In the genomic region with DNA sequence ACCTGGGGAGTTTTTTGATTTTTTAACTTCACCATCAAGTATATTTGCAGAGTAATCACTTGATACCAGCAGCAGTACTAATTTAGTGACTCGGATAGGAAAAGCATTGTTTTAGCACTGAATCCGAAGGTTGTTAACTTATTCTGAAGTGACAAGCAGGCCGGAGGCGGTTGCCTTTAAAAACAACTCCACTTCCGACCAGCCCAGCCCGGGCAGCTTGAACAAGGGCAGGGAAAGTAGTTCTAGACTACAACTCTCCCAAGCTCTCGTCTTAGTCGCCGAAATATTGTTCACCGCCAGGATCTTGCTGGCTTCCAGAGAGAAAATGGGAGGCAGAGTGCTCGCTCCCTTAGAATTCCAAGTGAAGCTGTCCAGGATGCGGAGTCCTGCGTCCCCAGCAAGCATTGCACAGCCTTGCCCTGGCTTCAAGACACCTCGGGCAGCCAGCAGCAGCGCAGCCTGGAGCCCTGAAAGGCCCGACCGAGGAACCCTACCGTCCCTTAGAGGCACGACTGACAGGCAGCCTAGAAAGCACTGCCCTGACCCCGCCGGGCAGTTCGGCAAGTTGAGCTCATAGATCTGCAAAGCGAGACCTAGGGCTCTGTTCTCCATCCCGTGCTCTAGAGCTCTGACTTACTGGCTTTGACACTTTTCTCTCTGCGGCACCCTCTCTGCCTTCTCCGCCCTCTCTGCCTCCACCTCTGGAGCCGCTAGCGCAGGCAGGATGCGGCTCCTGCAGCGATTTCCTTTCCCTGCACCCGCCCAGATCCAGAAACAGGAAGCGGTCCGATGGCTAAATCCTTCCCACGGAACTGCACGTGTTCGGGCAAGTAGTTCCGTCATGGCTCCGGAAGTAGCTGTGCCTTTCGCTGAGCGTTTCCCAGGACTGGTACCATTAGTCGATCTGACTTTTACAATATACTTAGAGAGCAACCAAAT, we compare ENCODE assay signal across 7 mouse cellular contexts. TPM values are rescaled to one million over a fixed set of nuclear protein-coding genes. Genes with fewer than 3 reads are reported as not detected.
DNase-seq lines count a peak whose midpoint lies in the region; ATAC-seq lines count a peak whose summit lies in the region.

A gene (minus strand): TSS at position 786 of the 939 bp plus-strand sequence.

- H3K27me3 ChIP-seq in embryonic facial prominence, embryonic 11.5 days (ENCODE audit: control insufficient read depth, insufficient read depth, low read length), result no peaks in the 10 kb centered on the region
- no peaks in the 10 kb centered on the region for H3K27me3 ChIP-seq in limb, embryonic 10.5 days (ENCODE audit: low read depth, poor library complexity, severe bottlenecking)
- H3K27me3 ChIP-seq in midbrain, embryonic 13.5 days, result 0 out of 2 replicates have a peak, but pooled peaks cover 8% of the 10 kb centered on the region

- H3K36me3 ChIP-seq in embryonic facial prominence, embryonic 11.5 days (replicated peaks; ENCODE audit: control insufficient read depth, insufficient read depth, low read depth, low read length), result no peaks in the 10 kb centered on the region
- peaks cover 20% of the 10 kb centered on the region for H3K36me3 ChIP-seq in limb, embryonic 10.5 days
- peaks cover 3% of the 10 kb centered on the region; the same call in 1 of the 2 replicates for H3K36me3 ChIP-seq in midbrain, embryonic 13.5 days

- 2% methylated on average over 41 of the region's 41 CpGs for WGBS in embryonic facial prominence, embryonic 11.5 days
- WGBS in limb, embryonic 10.5 days, result 3% methylated on average over 41 of the region's 41 CpGs
- WGBS in midbrain, embryonic 13.5 days, result 2% methylated on average over 41 of the region's 41 CpGs

- H3K27ac ChIP-seq in embryonic facial prominence, embryonic 11.5 days (replicated peaks; ENCODE audit: low read depth, low read length), result 0 out of 2 replicates have a peak within 1 kb of the TSS, but pooled peaks have one; percentile 52
- peak within 1 kb of the TSS; percentile 88 for H3K27ac ChIP-seq in limb, embryonic 10.5 days
- H3K27ac ChIP-seq in midbrain, embryonic 13.5 days, result peak within 1 kb of the TSS; percentile 57

- peak; percentile 92 for ATAC-seq in embryonic facial prominence, embryonic 11.5 days (replicated peaks; ENCODE audit: insufficient number of reproducible peaks, low FRiP score, low TSS enrichment, low read depth)
- ATAC-seq in granulocyte monocyte progenitor cell, adult 5-6 weeks (replicated peaks; ENCODE audit: poor library complexity, severe bottlenecking), result peak; percentile 99
- peak; percentile 98 for ATAC-seq in midbrain, embryonic 13.5 days

- H3K4me3 ChIP-seq in embryonic facial prominence, embryonic 11.5 days (ENCODE audit: low read depth, low read length), result peak within 1 kb of the TSS; percentile 79
- peak within 1 kb of the TSS; percentile 92 for H3K4me3 ChIP-seq in limb, embryonic 10.5 days
- peak within 1 kb of the TSS; percentile 94 for H3K4me3 ChIP-seq in midbrain, embryonic 13.5 days (replicated peaks)

- peak within 1 kb of the TSS; percentile 78 for H3K4me2 ChIP-seq in embryonic facial prominence, embryonic 11.5 days (ENCODE audit: low read depth, low read length)
- peak within 1 kb of the TSS; percentile 92 for H3K4me2 ChIP-seq in midbrain, embryonic 13.5 days (replicated peaks)

- H3K4me1 ChIP-seq in embryonic facial prominence, embryonic 11.5 days (ENCODE audit: control insufficient read depth, insufficient read depth, low read length), result no peaks in the 10 kb centered on the region
- H3K4me1 ChIP-seq in limb, embryonic 10.5 days, result peaks cover 14% of the 10 kb centered on the region
- H3K4me1 ChIP-seq in midbrain, embryonic 13.5 days (replicated peaks), result peaks cover 18% of the 10 kb centered on the region

- DNase-seq in adrenal gland, postnatal 14 days, result peak; percentile 96
- peak; percentile 97 for DNase-seq in embryonic facial prominence, embryonic 11.5 days (ENCODE audit: low spot score)
- DNase-seq in kidney, adult 11 months, result peak; percentile 90
- DNase-seq in limb, embryonic 10.5 days (ENCODE audit: low spot score), result peak; percentile 98
- peak; percentile 87 for DNase-seq in spleen, adult 12 weeks (ENCODE audit: low spot score)

- peak within 1 kb of the TSS; percentile 89 for H3K9ac ChIP-seq in embryonic facial prominence, embryonic 11.5 days (replicated peaks; ENCODE audit: low read length)
- peak within 1 kb of the TSS; percentile 96 for H3K9ac ChIP-seq in midbrain, embryonic 13.5 days (replicated peaks)

- no peaks in the 10 kb centered on the region for H3K9me3 ChIP-seq in embryonic facial prominence, embryonic 11.5 days (replicated peaks; ENCODE audit: control insufficient read depth, low read length)
- H3K9me3 ChIP-seq in limb, embryonic 10.5 days (replicated peaks), result no peaks in the 10 kb centered on the region
- no peaks in the 10 kb centered on the region for H3K9me3 ChIP-seq in midbrain, embryonic 13.5 days

RNA-seq across cellular contexts. Expression of the gene that starts here (rescaled TPM):
- total RNA-seq in adrenal gland, postnatal 14 days (2021), result 16.2 and 18.9 TPM in 2 replicates
- 19.7 and 22.3 TPM in 2 replicates for polyA plus RNA-seq in embryonic facial prominence, embryonic 11.5 days (2014; fragmentation: Nextera tagmentation; extraction: Ambion mirVana)
- 26.1 and 27.8 TPM in 2 replicates for total RNA-seq in granulocyte monocyte progenitor cell, adult 5-6 weeks (2014; fragmentation: Nextera tagmentation)
- 12.7 and 14.5 TPM in 2 replicates for total RNA-seq in granulocyte monocyte progenitor cell, adult 5-6 weeks (2017)
- polyA plus RNA-seq in limb, embryonic 10.5 days (2016; fragmentation: Nextera tagmentation; extraction: Ambion mirVana), result 14.4 and 16.3 TPM in 2 replicates
- polyA plus RNA-seq in midbrain, embryonic 13.5 days (2015; fragmentation: Nextera tagmentation; extraction: Ambion mirVana), result 17.1 and 19.5 TPM in 2 replicates

Comparison
In these comparisons a context has a peak if more than half of its experiments do, and no peak if none do; other contexts are left out.
1. Peak in every context shown above with its lines: DNase-seq, ATAC-seq, H3K4me3 ChIP-seq and H3K27ac ChIP-seq.